Mouse (Mus musculus) urinary bladder, postnatal 36 days (tissue): ENCODE results near the gene Plekha7.

ENCODE experiments used
- DNase-seq, 2 experiments: peaks; one replicate each; pipeline ENCODE4 v3.0.0; 2022; ENCODE audit warnings: low spot score in 2 of 2, mixed read lengths in 1 of 2

The Plekha7 gene

DNA sequence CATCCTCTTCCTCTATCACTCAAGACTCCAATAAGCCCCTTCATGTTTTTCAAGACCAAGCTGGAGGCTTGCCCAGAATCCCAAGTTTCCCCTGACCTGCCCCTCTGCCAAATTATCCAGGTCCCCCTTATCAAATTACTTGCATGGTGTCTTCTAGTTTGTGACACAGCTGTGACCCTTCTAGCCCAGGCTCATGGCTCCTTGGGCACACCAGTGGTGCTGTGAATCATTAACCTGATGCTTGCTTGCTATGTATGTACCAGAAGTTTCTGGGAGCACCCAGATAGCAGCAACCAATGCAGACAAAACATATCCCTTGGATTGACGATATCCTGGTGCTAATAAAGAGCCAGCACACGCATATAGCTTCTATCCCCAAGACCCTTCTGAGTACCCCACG is 19.2 kb downstream of the Plekha7 start:
- DNase-seq: no peak

DNA sequence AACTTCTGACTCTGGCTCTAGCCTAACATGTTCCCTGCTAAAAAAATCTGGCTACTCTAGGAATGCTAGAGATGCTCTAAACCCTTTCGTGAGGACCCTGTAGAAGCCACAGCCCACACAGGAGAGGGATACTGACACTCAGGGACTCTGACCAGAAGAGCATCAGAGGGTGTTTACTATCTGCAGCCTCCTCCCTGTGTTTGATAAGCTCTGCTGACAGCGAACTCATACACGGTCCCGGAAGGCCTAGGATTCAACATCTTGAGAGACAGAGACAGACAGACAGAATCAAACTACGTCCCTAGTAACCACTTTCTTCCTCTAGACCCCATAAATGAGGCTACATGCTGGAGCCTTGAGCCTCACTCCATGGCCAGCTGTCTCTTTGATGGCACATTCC is 20.2 kb downstream of the Plekha7 start:
- no peak for DNase-seq

DNA sequence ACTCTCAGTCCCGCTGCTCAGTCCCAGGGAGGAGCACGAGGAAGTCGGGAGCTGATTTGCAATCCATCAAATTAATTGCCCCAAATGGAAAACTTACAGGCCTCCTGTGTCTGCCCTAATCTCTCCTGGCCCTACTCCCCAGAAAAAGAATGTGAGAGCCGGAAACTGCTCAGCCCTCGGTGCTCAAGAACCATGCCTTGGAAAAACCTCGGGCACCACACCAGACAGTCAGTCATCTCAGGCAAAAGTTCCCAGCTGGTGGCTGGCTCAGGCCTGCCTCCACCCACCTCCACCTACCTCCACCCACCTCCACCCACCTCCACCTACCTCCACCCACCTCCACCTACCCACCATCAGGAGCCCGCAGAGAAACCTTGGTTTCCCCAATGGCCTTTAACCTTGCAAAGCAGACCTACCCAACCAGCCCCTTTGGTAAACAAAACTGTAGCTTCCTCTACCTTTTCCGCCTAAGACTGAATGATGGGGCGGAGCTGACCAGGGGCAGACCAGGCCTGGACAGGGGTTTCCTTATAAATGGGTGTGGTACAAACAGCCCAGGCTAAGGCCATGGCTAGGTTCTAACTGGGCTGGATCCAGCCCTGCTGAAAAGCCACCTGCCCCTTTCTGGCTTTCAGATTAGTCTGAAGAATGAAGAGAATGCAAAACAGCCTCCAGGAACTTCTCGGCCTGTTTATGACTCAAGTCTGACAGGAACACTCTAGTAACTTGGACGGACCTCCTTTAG is 21.4 kb downstream of the Plekha7 start:
- no peak for DNase-seq

DNA sequence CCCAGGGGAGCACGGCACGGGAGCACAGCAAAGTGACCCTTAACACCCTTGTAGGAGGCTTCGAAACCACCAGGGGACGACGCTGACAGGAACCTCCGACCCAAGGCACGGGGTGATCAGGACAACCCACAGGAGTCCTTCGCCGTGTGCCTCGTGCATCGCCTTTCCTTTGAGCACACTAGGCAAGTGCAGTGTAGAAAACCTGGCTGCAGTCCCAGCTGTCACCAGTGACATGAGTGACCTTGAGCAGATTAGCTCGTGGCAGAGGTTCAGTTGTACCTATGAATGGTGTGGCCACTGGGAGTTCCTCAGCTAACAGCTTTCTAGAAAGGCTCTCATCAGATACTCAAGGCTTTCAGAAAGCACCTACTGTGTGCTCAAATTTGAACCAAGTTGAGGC is 22.0 kb downstream of the Plekha7 start:
- no peak for DNase-seq

DNA sequence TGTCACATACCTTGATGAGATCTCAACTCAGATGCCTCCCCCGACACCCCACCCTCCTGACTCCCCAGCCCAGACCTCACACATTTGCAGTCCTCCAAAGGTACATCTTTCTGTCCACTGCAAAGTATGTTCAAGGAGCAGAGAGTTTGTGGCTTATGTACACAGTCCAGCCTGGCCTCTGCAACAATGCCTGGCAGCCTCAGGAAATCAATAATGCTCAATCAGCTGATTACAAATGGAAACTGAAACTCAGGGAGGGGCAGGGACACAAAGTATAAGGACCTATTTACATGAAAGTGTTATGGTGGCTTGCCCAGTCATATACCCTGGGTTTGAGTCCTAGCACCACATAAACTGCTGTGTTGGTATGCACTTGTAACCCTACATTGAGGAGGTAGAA is 23.0 kb downstream of the Plekha7 start:
- no peak for DNase-seq

DNA sequence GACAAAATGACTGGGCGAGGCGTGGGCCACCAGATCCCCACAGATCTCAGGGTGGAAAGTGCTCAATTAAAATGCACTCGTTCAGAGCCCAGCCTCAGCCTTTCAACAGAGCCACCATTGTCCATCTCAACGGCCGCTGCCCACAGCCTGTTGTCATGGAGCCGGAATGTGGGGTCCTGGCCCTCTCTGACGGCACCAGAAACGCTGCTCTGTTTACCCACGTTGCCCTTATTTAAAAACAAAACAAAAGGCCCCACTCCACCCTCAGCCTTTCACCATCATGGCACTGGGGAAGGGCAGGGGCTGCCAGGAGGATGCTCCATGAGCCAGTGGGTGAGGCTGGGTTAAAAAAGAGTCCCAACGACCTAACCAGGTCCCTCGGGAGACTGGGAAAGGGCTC is 25.4 kb downstream of the Plekha7 start:
- DNase-seq: no peak

DNA sequence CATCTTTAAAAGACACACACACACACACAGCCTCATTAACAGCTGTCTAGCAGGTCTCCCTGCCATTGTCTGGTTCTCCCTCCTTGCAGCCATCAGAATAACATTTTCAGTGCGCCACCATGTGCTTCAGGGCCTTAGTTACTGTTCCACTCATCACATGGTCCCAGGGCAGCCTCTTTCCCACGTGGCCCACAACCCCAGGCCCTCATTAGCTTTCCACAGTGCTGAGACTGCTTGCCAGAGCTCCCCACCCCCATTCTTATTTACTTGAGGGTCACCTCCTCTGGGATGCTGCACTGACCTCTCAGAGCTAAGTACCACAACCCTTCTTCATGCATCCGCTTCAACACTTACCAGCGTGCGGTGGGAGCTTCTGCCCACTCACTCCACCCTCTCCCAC is 28.1 kb downstream of the Plekha7 start:
- no peak for DNase-seq

DNA sequence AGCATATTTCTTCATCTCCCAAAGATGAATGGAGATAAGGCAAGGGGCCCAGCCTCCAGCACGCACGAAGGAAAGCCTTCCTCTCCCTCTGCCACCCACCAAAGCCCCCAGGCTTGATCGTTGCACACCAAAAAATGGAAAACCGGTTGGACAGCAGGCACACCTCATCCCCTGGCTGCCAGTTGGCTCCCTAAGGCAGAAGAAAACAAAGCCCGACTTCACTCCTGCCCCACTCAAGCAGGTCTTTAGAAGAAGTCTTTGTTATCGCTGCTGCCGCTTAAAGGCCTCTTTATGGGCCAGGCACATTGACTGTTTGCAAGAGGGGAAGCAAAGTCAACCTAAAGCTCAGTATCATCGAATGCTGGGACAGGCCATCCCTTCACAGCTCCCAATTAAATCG is 29.9 kb downstream of the Plekha7 start:
- no peak for DNase-seq

DNA sequence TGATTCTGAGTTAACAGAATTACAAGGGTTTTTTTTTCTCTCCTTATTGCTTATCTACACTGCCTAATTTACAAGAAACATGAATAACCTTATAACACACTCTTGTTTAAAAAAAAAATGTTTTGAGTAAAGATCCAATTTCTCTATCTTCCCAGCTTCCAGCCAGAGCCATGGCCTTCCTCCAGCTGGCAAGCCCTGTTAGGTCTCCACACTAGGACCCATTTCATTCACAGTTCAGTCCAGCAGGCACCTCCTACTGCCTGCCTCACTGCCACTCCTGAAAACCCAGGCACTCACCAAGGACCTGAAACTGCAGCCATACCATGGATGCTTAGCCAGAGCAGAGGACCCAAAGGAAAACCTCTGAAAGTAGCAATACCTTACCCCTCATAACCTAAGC is 31.9 kb downstream of the Plekha7 start:
- DNase-seq: peak in 1 of 2 experiments; percentile 48

DNA sequence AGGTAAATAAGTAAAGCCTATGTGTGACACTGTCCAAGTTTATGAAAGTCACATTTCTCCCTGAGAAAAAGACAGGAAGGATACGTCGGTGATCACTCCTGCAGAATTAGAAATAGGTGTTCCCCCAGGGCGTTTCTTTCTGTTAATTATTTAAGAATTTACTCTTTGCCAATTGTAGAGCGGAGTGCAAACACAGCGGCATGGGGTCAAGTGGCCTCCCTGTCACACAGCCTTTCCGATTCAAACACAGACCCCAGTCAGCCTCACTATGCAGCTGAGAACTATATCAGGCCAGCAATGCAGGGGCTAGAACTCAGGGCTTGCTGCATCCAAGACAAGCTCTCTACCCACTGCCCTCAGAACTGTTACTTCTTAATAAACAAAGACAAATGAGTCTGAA is 35.1 kb downstream of the Plekha7 start:
- DNase-seq: no peak

DNA sequence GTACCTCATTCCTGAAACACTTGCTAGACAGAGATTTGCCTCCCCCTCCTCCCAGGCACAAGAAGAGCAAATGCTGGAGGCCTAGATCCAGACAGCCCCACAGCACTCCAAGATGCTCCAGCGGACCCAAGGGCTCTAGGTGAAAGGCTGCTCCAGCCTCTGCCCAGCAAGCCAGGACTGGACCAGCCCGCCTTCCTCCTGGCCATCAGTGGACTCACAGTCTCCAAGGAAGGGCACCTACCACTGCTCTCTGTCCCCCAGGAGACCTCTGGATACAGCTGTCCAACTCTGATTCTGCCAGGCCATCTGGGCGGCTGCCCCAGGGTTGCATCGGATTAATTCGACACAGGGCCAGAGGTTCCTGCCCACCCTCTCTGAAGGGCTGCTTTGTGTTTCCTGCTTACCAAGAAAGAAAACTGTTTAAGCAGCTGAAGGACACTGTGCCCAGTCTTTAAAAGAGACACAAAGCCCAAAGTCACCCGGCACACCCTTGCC is 38.6 kb downstream of the Plekha7 start:
- DNase-seq: no peak

DNA sequence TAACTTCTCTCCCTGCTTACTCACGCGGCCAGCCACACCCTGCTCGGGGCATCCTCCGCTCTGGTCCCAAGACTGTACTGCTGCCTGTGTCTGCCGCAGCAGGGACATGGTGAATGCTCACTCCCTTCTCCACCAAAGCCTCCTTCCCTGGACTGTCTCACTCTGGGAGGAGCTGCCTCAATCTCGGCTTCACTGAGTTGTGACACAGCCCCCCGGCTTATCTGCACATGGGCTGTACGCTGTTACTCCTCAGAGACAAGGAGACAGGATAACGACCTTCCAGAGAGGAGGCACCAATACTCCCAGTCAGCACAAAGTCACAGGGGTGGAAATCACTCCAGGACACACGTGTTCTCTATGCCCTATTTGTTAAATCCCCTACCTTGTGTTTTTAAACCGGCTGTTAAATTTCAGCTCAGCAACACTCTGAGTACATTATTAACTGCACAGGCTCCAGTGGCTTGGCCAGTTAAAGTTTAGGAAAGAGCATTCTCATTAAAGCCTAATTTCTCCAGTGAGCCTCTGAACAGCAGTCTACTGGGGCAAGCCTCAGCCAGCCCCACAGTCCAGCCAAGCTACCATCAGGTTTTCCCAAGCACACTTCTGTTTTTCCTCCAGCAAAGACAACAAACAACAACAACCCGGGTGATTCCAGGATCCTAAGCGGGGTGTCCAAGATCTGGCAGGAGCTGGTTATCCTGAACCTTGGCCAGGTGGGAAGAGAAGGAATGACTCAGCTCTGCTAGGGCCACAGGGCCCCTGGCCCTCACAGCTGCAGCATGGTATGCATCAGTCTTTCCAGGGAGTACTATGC is 39.9 kb downstream of the Plekha7 start:
- DNase-seq: no peak

DNA sequence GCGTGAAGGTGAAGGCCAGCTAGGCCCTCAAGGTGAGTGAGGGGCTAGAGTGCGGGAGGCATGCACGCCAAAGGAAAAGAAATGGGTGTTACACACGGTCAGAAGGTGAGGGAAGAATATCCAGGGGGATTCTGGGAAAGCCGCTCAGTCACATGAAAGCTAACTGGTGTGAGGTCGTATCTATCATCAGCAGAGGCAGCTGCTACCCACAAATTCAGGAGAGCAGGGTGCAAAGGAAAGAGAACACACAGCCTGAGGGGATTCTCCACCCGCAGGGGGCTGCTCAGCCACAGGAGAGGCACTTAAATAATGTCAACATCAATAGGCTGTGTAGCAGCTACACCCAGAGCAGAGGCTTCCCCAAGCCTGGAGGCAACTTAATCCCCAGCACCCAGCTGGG is 44.9 kb downstream of the Plekha7 start:
- DNase-seq: no peak

DNA sequence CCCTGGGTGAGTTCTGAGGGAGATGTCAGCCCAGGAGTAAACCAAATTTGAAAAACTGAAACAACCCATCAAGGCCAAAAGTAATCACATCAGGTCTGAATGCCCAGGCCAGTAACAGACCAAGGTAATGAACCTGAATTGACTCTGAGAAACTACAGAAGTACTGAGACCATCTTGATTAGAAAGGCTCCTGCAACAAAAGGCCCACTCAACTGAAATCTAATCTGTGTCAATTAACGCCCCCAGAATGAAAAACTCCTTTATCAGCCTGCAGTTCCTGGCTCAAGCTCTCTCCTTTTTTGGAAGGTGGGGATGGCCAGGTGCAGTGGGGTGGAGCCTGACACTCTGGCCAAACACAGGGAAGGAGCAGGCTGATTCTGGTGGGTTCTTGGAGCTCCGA is 45.7 kb downstream of the Plekha7 start:
- no peak for DNase-seq

DNA sequence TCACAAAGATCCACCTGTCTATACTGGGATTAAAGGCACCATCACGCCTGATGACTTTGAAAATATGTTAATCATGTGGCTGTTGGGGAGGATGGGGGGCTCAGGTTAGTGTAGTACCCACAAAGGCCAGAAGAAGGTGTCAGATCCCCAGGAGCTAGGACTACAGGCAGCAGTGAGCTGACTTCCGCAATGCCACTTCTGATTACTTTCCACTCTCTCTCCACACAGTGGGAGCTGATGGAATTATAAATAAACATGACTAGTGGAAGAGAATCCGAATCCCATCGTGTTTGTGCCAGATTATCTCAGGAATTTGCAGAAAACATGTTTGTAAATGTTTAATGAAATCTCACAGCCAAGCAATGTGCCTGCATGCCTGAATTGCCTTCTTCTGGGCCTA is 46.1 kb downstream of the Plekha7 start:
- DNase-seq: no peak

DNA sequence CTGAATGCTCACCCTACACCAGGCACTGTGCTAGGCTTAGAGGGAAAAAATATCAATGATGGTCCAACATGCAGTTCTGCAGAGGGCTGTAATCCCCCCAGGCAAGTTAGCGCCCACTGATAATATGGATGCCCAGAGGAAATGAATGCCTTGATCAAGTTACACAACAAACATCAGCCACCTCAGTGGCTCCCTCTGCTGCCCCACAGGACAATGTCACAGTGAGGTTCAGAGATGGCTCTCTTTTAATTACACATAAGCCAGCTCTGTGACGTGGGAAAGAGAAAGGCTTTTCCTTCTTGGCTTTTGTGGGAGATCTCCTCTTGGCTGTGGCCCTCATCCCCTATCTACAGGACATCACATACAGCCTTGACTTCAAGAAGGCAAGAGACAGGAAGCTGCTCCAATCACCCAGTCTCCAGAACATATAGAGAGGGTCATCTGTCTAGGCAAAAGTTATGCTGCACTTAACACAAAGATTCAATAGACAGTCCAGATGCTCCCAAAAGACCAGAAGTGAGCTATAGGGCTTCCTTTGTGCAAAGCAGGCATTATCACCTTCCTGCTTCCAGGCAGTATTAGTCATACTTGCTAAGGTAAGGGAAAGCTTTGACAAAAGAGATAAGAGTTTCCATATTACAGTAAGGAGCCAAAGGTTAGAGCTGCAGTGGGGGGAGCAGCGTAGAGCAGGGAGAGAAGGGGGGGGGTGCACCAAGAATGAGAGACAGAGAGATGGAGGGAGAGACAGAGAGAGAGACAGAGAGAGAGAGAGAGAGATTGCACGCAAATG is 47.2 kb downstream of the Plekha7 start:
- no peak for DNase-seq

DNA sequence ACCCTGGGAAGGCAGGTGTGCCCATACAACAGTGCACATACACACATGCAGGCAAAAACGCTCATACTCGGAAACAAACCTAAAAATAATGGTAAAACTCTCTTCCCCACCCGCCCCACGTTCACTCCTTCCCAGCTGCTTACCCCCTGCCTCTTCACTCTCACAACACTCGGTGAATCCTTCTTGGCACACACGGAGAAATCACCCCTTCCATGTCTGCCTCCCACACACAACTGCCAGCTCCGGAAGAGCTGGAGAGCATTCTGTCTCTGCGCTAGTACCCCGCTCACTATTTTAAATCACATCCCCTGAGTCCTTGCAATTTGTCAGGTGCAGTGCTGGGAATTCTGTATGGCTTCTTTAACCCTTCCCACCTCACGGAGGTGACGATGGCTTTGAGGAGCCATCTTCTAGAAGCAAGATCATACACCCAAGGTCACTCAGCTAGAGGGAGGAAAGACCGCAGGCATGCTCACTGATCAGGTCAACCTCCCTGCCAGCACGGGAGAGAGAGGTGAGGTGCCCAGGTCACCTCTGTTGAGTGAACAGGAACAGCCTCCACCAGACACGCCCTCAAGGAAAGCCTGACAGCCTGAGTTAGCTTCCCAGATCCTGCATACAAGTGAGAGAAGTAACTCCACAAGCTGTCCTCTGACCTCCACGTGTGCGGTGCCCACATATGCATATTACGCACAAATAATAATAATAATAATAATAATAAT is 49.6 kb downstream of the Plekha7 start:
- no peak for DNase-seq

DNA sequence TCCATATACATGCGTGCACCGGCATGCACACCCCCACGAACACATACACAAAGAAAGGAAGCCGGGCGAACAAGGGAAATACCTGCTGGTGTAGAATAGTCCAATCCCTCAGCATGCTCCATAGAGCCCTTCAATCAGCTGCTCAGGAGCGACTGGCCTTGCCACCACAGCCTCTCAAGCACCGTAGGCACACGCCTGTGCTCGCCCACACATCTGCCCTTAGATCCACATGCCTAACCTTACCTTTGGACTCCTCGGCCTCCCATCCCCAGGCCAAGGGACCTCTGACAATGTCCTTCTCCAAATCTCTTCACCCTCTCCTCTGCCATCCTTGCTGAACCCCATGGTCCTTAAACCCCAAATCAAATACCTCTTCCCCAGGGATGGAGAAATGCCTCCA is 50.2 kb downstream of the Plekha7 start:
- no peak for DNase-seq

DNA sequence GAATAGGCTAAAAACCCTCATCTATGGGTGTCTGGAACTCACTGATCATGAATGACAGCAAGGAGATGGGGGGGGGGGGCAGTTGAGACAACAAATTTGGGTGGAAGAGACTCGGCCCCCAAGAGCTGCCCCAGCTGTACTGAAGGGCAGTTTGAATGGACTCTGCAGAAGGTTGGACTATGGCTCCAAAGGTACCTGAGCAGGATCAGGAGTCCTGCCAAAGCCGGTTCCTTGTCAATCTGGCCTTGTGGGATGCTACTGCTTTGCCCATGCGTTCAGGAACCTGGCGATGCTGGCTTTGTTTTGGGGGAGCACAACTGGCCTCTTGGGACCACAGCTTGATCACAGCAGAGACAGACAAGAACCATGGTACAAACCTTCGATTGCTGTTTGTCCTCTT is 52.5 kb downstream of the Plekha7 start:
- DNase-seq: no peak

DNA sequence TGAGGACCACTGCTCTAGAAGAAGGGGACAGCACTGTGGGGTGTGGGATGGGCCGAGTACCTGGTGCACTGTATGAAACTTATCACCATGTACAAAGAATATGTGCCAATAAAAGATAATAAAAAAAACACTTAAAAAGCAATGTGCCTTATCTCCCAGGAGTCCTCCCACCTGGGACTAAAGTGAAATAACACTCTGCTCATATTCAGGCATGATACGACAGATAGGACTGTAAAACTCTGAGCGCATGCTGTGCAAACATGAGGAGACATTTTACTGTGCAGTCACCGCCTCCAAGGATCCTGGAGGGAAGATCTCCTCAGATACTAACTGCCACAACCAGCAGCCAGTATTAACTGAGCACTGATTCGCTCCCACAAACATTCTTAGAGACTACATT is 53.5 kb downstream of the Plekha7 start:
- no peak for DNase-seq

DNA sequence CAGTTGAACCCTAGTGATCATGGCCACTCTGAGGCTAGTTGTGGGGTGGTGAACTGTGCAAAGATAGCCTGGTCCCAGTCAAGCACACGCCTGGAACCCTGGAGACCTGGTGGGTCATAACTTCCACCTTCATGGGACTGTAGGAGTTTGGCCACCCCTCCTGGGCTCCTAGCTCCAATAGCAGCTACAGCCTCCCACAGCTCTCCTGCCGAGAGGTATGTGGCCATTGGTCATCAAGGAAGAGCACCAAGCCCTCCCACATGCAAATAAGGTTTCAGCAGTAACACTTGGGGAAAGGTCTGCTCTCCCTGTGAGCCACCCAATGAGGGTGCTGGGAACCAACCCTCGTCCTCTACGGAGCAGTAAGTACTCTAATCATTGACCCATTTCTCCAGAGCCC is 55.7 kb downstream of the Plekha7 start:
- no peak for DNase-seq

DNA sequence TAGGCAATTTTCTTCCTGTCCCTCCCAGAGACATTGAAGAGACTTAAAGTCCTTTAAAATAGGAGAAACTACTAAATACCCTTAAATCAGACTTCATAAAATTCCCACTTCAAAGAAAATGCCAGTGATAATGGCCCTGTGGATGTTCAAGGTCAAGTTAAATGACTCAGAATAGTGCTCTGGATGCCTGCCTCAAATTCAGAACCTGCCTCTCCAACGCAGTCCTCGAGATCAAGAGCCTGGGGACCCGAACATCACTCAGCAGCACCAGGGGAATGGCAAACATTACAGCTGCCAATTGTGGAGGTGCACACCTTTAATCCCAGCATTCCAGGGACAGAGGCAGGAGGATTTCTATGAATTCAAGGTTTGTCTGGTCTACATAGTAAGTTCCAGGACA is 56.7 kb downstream of the Plekha7 start:
- DNase-seq: no peak
